Mouse (Mus musculus): ENCODE measurements around the gene Adh7.

DNA sequence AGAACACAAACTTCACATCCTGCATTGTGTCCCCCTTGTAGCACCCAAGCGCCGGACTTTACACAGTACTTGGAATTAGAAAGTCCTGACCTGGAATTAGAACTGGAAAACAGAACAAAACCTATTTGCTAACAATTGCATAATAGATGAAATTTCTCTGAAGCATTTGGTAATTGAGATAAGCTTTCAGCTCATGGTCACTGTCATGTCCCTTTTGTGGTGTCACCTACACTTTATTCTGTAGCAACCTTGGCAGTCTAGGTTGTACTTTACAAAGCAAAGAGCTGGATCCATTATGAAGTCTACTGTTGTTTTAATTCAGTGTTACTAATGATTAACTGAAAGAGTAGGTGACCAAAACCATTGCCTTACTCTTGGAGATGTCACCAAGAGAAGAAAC, 9.5 kb downstream of the Adh7 start:
- TF ChIP-seq CTCF (IDR thresholded peaks at IDR 0.05; ENCODE audit: extremely low read depth, insufficient read length, insufficient replicate concordance, low read depth, low read length): no peak
- no peak for TF ChIP-seq POLR2A (IDR thresholded peaks at IDR 0.05; ENCODE audit: low read depth, low read length)

All from small intestine, adult 2 months (tissue).